Mouse (Mus musculus): ENCODE data around the gene Vwa1. TPM values are rescaled to one million over a fixed set of nuclear protein-coding genes. Genes with fewer than 3 reads are reported as not detected.

Gene Vwa1
- polyA plus RNA-seq, 1 experiment from 2014 or later, result 0.25 TPM

DNA sequence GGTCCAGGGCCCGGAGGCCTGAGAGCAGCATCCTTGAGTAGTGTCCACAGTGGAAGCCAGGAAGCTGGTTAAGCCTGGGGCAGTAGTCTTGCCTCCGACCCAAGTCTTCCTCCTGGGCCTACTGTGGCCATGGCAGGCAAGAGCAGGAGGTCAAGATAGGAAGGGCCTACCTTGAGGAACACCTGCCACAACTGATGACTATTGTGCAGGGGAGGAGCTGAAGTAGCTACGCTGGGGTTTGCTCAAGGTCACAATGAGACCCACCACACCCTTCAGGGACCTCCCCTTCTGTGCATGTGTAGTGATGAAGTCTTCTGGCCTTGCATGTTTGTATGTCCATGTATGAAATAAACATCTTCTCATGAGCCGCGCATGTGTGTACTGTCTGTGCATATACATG, 38.7 kb downstream of the Vwa1 start:
- Histone ChIP-seq H3K9me3 (ENCODE audit: low read length) (no peaks in the 10 kb centered on the region), H3K4me2 (ENCODE audit: low read depth, low read length) (peak overlapping the region; percentile 94), H3K4me1 (ENCODE audit: insufficient read depth) (peaks cover 11% of the 10 kb centered on the region), H3K27ac (ENCODE audit: low read depth) (no peak overlapping the region), H3K27me3 (ENCODE audit: insufficient read depth, low read length) (no peaks in the 10 kb centered on the region), H3K9ac (replicated peaks) (peak overlapping the region; percentile 74), H3K36me3 (replicated peaks; ENCODE audit: insufficient read depth, low read length) (peaks cover 7% of the 10 kb centered on the region), H3K4me3 (ENCODE audit: low read depth, low read length) (peak overlapping the region; percentile 77)
- no peak for ATAC-seq
- no peak for TF ChIP-seq CTCF (IDR thresholded peaks at IDR 0.05; ENCODE audit: low read depth)
- no peak for TF ChIP-seq EP300 (IDR thresholded peaks at IDR 0.05; ENCODE audit: low read depth)
- WGBS (ENCODE audit: insufficient replicate concordance), result 76% methylated on average over 5 of the region's 5 CpGs
- DNase-seq, result no peak

DNA sequence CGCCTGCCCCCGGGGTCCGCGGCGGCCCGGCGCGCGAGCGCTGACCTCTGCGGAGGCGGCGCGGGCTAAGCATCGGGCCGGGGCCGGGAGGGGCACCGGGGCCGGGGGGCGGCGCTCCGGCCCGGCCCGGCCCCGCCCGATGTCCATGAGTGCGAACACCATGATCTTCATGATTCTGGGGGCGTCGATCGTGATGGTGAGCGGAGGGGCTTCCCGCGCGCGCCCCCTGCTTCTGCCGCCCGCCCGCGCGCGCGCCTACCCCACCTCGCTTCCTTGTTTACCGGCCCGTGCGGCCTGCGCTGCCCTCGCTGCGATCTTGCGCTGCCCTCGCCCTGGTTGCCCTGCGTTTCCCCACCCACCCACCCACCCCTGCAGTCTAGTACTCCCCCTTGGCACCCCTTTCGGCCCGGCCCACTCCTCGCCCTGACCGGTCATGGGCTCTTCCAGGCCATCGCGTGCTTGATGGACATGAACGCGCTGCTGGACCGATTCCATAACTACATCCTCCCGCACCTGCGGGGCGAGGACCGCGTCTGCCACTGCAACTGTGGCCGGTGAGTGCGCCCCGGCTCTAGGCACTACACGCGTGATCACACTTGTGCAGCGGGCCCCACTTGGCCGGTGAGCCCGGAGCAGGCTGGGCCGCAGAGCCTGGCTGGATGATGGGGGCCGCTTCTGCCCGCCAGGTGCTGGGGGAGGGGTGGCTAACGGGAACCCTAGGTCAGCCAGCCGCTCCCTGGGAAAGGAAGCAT, 39.4 kb downstream of the Vwa1 start:
- H3K4me3 ChIP-seq (ENCODE audit: low read depth, low read length), result peak overlapping the region; percentile 77
- DNase-seq (peak; percentile 25), ATAC-seq (peak; percentile 65)
- no peak for TF ChIP-seq CTCF (IDR thresholded peaks at IDR 0.05; ENCODE audit: low read depth)
- TF ChIP-seq EP300 (IDR thresholded peaks at IDR 0.05; ENCODE audit: low read depth), result no peak
- H3K4me1 ChIP-seq (ENCODE audit: insufficient read depth), result peaks cover 11% of the 10 kb centered on the region
- no peaks in the 10 kb centered on the region for H3K27me3 ChIP-seq (ENCODE audit: insufficient read depth, low read length)
- peak overlapping the region; percentile 74 for H3K9ac ChIP-seq (replicated peaks)
- H3K9me3 ChIP-seq (ENCODE audit: low read length), result no peaks in the 10 kb centered on the region
- H3K36me3 ChIP-seq (replicated peaks; ENCODE audit: insufficient read depth, low read length), result peaks cover 4% of the 10 kb centered on the region
- peak overlapping the region; percentile 55 for H3K27ac ChIP-seq (ENCODE audit: low read depth)
- H3K4me2 ChIP-seq (ENCODE audit: low read depth, low read length), result peak overlapping the region; percentile 94
- WGBS (ENCODE audit: insufficient replicate concordance), result 1% methylated on average over 75 of the region's 79 CpGs

DNA sequence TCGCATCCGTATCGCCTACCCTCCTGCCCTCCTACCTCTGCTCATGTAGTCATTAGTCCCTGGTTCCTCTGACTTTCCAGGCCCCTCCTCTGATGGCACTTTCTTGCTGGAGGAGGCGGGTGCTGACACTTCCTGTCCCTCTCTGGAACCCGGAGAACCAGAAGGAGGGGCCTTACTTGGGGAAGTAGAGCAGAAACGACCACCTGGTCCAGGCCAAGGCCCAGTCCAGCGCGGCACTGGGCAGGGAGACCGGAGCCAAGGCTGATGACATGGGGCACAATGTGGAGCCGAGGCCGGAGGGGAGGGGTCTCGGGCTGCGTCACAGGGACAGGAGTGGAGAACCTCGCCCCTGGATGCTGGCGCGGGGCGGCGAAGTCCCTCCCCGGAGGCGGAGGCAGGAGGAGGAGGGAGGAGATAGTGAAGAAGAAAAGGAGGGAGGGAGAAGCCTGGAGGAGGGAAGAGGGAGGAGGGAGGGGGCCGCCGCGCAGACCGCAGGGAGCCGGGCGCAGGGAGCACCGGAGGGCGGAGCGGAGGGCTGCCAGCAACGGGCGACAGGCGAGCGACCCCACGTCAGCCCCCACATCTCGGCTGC, 40.1 kb downstream of the Vwa1 start, which contains the start of gene Tmem240:
TSS of gene Tmem240 (plus strand) at position 451 of the 592 bp plus-strand sequence.
- TF ChIP-seq EP300 (IDR thresholded peaks at IDR 0.05; ENCODE audit: low read depth) (no peak), CTCF (IDR thresholded peaks at IDR 0.05; ENCODE audit: low read depth) (no peak)
- WGBS (ENCODE audit: insufficient replicate concordance), result 1% methylated on average over 29 of the region's 35 CpGs
- Histone ChIP-seq H3K9ac (replicated peaks) (peak within 1 kb of the TSS; percentile 74), H3K9me3 (ENCODE audit: low read length) (no peaks in the 10 kb centered on the region), H3K27me3 (ENCODE audit: insufficient read depth, low read length) (no peaks in the 10 kb centered on the region), H3K4me3 (ENCODE audit: low read depth, low read length) (peak within 1 kb of the TSS; percentile 77), H3K27ac (ENCODE audit: low read depth) (peak within 1 kb of the TSS; percentile 55), H3K4me1 (ENCODE audit: insufficient read depth) (peaks cover 11% of the 10 kb centered on the region), H3K4me2 (ENCODE audit: low read depth, low read length) (peak within 1 kb of the TSS; percentile 94), H3K36me3 (replicated peaks; ENCODE audit: insufficient read depth, low read length) (peaks cover 4% of the 10 kb centered on the region)
- ATAC-seq, result peak; percentile 79
- DNase-seq, result peak; percentile 77

DNA sequence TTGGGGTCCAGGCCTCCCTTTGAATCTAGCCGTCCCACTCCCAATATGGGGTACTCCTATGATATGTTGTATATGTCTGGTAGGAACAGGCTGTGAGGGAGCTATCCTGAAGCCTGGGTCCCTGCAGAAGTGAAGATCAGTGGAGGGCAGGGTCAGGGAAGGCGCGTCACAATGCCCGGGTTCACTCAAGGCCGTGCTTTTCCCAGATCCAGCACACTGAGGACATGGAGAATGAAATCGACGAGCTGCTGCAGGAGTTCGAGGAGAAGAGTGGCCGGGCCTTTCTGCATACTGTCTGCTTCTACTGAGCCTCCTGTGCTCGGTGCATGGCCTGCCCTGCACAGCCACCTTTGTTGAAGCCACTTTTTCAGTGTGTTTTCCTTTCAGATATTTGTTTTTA, 41.2 kb downstream of the Vwa1 start:
- H3K9me3 ChIP-seq (ENCODE audit: low read length), result no peaks in the 10 kb centered on the region
- DNase-seq (no peak), ATAC-seq (no peak)
- H3K27ac ChIP-seq (ENCODE audit: low read depth), result peak overlapping the region; percentile 55
- H3K4me1 ChIP-seq (ENCODE audit: insufficient read depth), result peaks cover 11% of the 10 kb centered on the region
- H3K36me3 ChIP-seq (replicated peaks; ENCODE audit: insufficient read depth, low read length), result peaks cover 4% of the 10 kb centered on the region
- H3K9ac ChIP-seq (replicated peaks), result no peak overlapping the region
- H3K4me2 ChIP-seq (ENCODE audit: low read depth, low read length), result no peak overlapping the region
- H3K4me3 ChIP-seq (ENCODE audit: low read depth, low read length), result no peak overlapping the region
- TF ChIP-seq EP300 (IDR thresholded peaks at IDR 0.05; ENCODE audit: low read depth) (no peak), CTCF (IDR thresholded peaks at IDR 0.05; ENCODE audit: low read depth) (no peak)
- no peaks in the 10 kb centered on the region for H3K27me3 ChIP-seq (ENCODE audit: insufficient read depth, low read length)
- WGBS (ENCODE audit: insufficient replicate concordance), result 73% methylated on average over 10 of the region's 10 CpGs

DNA sequence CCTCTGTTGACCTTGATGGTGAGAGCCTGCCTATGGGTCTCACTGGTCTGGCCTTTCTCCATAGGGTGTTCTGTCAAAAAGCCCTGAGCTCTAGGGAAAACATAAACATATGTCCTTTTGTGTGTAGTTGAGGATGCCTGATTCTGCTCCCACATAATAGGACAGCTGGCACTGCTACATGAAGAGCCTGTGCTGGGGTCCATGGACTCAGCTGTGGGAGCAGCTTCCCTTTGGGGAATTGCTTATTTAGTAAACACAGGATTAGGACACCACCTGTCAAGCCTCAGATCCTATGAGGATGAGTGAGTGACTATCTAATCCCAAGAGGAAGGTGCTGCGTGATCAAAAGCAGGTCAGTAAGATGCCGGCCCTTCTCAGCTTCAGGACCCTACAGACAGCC, 46.5 kb downstream of the Vwa1 start:
- no peak for ATAC-seq
- no peak overlapping the region for H3K4me2 ChIP-seq (ENCODE audit: low read depth, low read length)
- no peak for TF ChIP-seq CTCF (IDR thresholded peaks at IDR 0.05; ENCODE audit: low read depth)
- TF ChIP-seq EP300 (IDR thresholded peaks at IDR 0.05; ENCODE audit: low read depth), result no peak
- no peak overlapping the region for H3K9ac ChIP-seq (replicated peaks)
- H3K27me3 ChIP-seq (ENCODE audit: insufficient read depth, low read length), result no peaks in the 10 kb centered on the region
- H3K4me3 ChIP-seq (ENCODE audit: low read depth, low read length), result no peak overlapping the region
- H3K27ac ChIP-seq (ENCODE audit: low read depth), result no peak overlapping the region
- DNase-seq, result no peak
- no peaks in the 10 kb centered on the region for H3K4me1 ChIP-seq (ENCODE audit: insufficient read depth)
- 84% methylated on average over 2 of the region's 2 CpGs for WGBS (ENCODE audit: insufficient replicate concordance)
- peaks cover 14% of the 10 kb centered on the region for H3K36me3 ChIP-seq (replicated peaks; ENCODE audit: insufficient read depth, low read length)
- H3K9me3 ChIP-seq (ENCODE audit: low read length), result no peaks in the 10 kb centered on the region

DNA sequence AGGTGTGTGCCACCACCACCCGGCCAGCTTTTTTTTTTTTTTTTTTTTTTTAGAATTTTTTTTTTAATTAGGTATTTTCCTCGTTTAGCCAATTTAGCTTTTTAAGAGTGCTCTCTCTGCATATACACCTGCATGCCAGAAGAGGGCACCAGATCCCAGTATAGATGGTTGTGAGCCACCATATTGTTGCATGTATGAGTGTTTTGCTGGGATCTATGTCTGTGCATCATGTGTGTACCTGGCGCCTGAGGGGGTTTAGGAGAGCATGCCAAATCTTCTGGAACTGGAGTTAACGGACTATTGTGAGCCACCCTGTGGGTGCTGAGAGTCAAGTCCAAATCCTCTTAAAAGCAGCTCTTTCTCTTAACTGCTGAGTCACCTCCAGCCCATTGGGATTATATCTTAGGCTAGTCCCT, 52.8 kb downstream of the Vwa1 start:
- Histone ChIP-seq H3K27me3 (ENCODE audit: insufficient read depth, low read length) (no peaks in the 10 kb centered on the region), H3K4me3 (ENCODE audit: low read depth, low read length) (no peak overlapping the region), H3K27ac (ENCODE audit: low read depth) (no peak overlapping the region), H3K4me1 (ENCODE audit: insufficient read depth) (no peaks in the 10 kb centered on the region), H3K9ac (replicated peaks) (no peak overlapping the region), H3K36me3 (replicated peaks; ENCODE audit: insufficient read depth, low read length) (peaks cover 22% of the 10 kb centered on the region), H3K9me3 (ENCODE audit: low read length) (no peaks in the 10 kb centered on the region), H3K4me2 (ENCODE audit: low read depth, low read length) (no peak overlapping the region)
- TF ChIP-seq CTCF (IDR thresholded peaks at IDR 0.05; ENCODE audit: low read depth), result peak; percentile 75
- no peak for TF ChIP-seq EP300 (IDR thresholded peaks at IDR 0.05; ENCODE audit: low read depth)
- ATAC-seq (peak; percentile 53; the same call in 1 of the 2 replicates), DNase-seq (no peak)
- 57% methylated on average over 4 of the region's 4 CpGs for WGBS (ENCODE audit: insufficient replicate concordance)

Small RNA genes lying within 50 kb of the gene (microRNA-seq; reads per million reads assigned to microRNA genes)
- not detected for gene Gm27743

Other genes with a start within 250 kb of the Vwa1 start
- gene Nadk, start 212.3 kb downstream of the Vwa1 start, polyA plus RNA-seq (2015; fragmentation: Nextera tagmentation; extraction: Ambion mirVana), result 50.1 and 55.5 TPM in 2 replicates
- 5.4 and 5.6 TPM in 2 replicates for gene Slc35e2, start 173.3 kb downstream of the Vwa1 start, polyA plus RNA-seq (2015; fragmentation: Nextera tagmentation; extraction: Ambion mirVana)
- gene Cdk11b, start 149.8 kb downstream of the Vwa1 start, polyA plus RNA-seq (2015; fragmentation: Nextera tagmentation; extraction: Ambion mirVana), result 22.8 and 24.9 TPM in 2 replicates
- gene Gm10563, start 129.3 kb downstream of the Vwa1 start, polyA plus RNA-seq (2015; fragmentation: Nextera tagmentation; extraction: Ambion mirVana), result not detected in 2 replicates
- gene Mmp23, start 121.3 kb downstream of the Vwa1 start, polyA plus RNA-seq (2015; fragmentation: Nextera tagmentation; extraction: Ambion mirVana), result 5.9 and 6.8 TPM in 2 replicates
- 3.4 and 4.3 TPM in 2 replicates for gene Mib2, start 105.5 kb downstream of the Vwa1 start, polyA plus RNA-seq (2015; fragmentation: Nextera tagmentation; extraction: Ambion mirVana)
- gene Fndc10, start 80.4 kb downstream of the Vwa1 start, polyA plus RNA-seq (2015; fragmentation: Nextera tagmentation; extraction: Ambion mirVana), result 0.27 and 0.41 TPM in 2 replicates
- 66.6 and 66.9 TPM in 2 replicates for gene Ssu72, start 69.9 kb downstream of the Vwa1 start, polyA plus RNA-seq (2015; fragmentation: Nextera tagmentation; extraction: Ambion mirVana)
- gene Tmem240, start 39.9 kb downstream of the Vwa1 start, polyA plus RNA-seq (2015; fragmentation: Nextera tagmentation; extraction: Ambion mirVana), result 0.02 and 0.06 TPM in 2 replicates
- gene Atad3a, start 13.6 kb downstream of the Vwa1 start, polyA plus RNA-seq (2015; fragmentation: Nextera tagmentation; extraction: Ambion mirVana), result 44.7 and 45.0 TPM in 2 replicates
- gene Tmem88b, start 11.2 kb upstream of the Vwa1 start, polyA plus RNA-seq (2015; fragmentation: Nextera tagmentation; extraction: Ambion mirVana), result 0.21 and 0.40 TPM in 2 replicates
- 0.34 and 0.46 TPM in 2 replicates for gene Ankrd65, start 15.7 kb upstream of the Vwa1 start, polyA plus RNA-seq (2015; fragmentation: Nextera tagmentation; extraction: Ambion mirVana)
- 167 and 171 TPM in 2 replicates for gene Mrpl20, start 28.2 kb upstream of the Vwa1 start, polyA plus RNA-seq (2015; fragmentation: Nextera tagmentation; extraction: Ambion mirVana)
- gene Ccnl2, start 37.8 kb upstream of the Vwa1 start, polyA plus RNA-seq (2015; fragmentation: Nextera tagmentation; extraction: Ambion mirVana), result 47.7 and 52.5 TPM in 2 replicates
- gene Aurkaip1, start 56.6 kb upstream of the Vwa1 start, polyA plus RNA-seq (2015; fragmentation: Nextera tagmentation; extraction: Ambion mirVana), result 89.9 and 92.7 TPM in 2 replicates
- 13.7 and 14.4 TPM in 2 replicates for gene Mxra8, start 65.0 kb upstream of the Vwa1 start, polyA plus RNA-seq (2015; fragmentation: Nextera tagmentation; extraction: Ambion mirVana)
- 5.1 and 5.7 TPM in 2 replicates for gene Dvl1, start 72.7 kb upstream of the Vwa1 start, polyA plus RNA-seq (2015; fragmentation: Nextera tagmentation; extraction: Ambion mirVana)
- gene Tas1r3, start 88.7 kb upstream of the Vwa1 start, polyA plus RNA-seq (2015; fragmentation: Nextera tagmentation; extraction: Ambion mirVana), result 0.08 and 0.09 TPM in 2 replicates
- 8.1 and 8.4 TPM in 2 replicates for gene Cptp, start 94.7 kb upstream of the Vwa1 start, polyA plus RNA-seq (2015; fragmentation: Nextera tagmentation; extraction: Ambion mirVana)
- 14.9 and 17.4 TPM in 2 replicates for gene Ints11, start 94.8 kb upstream of the Vwa1 start, polyA plus RNA-seq (2015; fragmentation: Nextera tagmentation; extraction: Ambion mirVana)
- gene Pusl1, start 117.1 kb upstream of the Vwa1 start, polyA plus RNA-seq (2015; fragmentation: Nextera tagmentation; extraction: Ambion mirVana), result 14.1 and 15.3 TPM in 2 replicates
- gene Acap3, start 117.1 kb upstream of the Vwa1 start, polyA plus RNA-seq (2015; fragmentation: Nextera tagmentation; extraction: Ambion mirVana), result 2.1 and 2.8 TPM in 2 replicates
- gene Ube2j2, start 169.1 kb upstream of the Vwa1 start, polyA plus RNA-seq (2015; fragmentation: Nextera tagmentation; extraction: Ambion mirVana), result 45.9 and 56.7 TPM in 2 replicates
- gene C1qtnf12, start 187.6 kb upstream of the Vwa1 start, polyA plus RNA-seq (2015; fragmentation: Nextera tagmentation; extraction: Ambion mirVana), result 39.5 and 39.7 TPM in 2 replicates
- gene B3galt6, start 218.0 kb upstream of the Vwa1 start, polyA plus RNA-seq (2015; fragmentation: Nextera tagmentation; extraction: Ambion mirVana), result 3.5 and 4.7 TPM in 2 replicates
- 91.5 and 94.2 TPM in 2 replicates for gene Sdf4, start 218.2 kb upstream of the Vwa1 start, polyA plus RNA-seq (2015; fragmentation: Nextera tagmentation; extraction: Ambion mirVana)
- gene Tnfrsf4, start 239.1 kb upstream of the Vwa1 start, polyA plus RNA-seq (2015; fragmentation: Nextera tagmentation; extraction: Ambion mirVana), result 0.26 and 0.36 TPM in 2 replicates

All from liver, postnatal 0 days (tissue).